Mouse (Mus musculus) heart, postnatal 0 days (tissue): ENCODE measurements around the gene Ankrd17.

Source experiments
- CTCF ChIP-seq: IDR thresholded peaks from 2 replicates; pipeline ENCODE4 v1.5.1; 2016; ENCODE audit warnings: antibody characterized with exemption, control low read depth, low read depth
- EP300 ChIP-seq: IDR thresholded peaks from 2 replicates; pipeline ENCODE4 v1.6.1; 2016; ENCODE audit warnings: antibody characterized with exemption, low read depth

GRCm38 (mm10) chr5:90393764-90394163 is 27.4 kb upstream of the Ankrd17 start:
- TF ChIP-seq CTCF, result no peak
- no peak for TF ChIP-seq EP300
